Mouse (Mus musculus) kidney, embryonic 16.5 days (tissue): Measurements from ENCODE around the gene Klf8. TPM values are rescaled to one million over a fixed set of nuclear protein-coding genes. Genes with fewer than 3 reads are reported as not detected.
"Not testable (repeated sequence)": the region's sequence is repeated elsewhere in the genome, so short reads cannot be mapped to it uniquely, and the experiment has no call there.

Source experiments
- ATAC-seq: fragments of 200-750 bp; cut with Nextera tagmentation; 2 replicates; pipeline ENCODE4 v1.8.0; 2017; ENCODE audit warnings: moderate TSS enrichment; ENCODE audit not compliant: low FRiP score, low TSS enrichment
- H3K27ac ChIP-seq: fragments of 300-500 bp; sonication (generic); 2 replicates; pipeline ENCODE4 v1.5.1; 2014; ENCODE audit warnings: low read length
- H3K27me3 ChIP-seq: fragments of 300-500 bp; sonication (generic); 2 replicates; pipeline ENCODE4 v1.6.1; 2014; ENCODE audit warnings: low read length, control low read depth, mixed read lengths; ENCODE audit not compliant: insufficient read depth
- H3K36me3 ChIP-seq: fragments of 300-500 bp; sonication (generic); 2 replicates; pipeline ENCODE4 v1.6.1; 2014; ENCODE audit warnings: low read length, control low read depth, mixed read lengths; ENCODE audit not compliant: insufficient read depth
- H3K4me1 ChIP-seq: fragments of 300-500 bp; sonication (generic); 2 replicates; pipeline ENCODE4 v1.6.1; 2014; ENCODE audit warnings: low read length, control low read depth, mixed read lengths; ENCODE audit not compliant: insufficient read depth
- H3K4me2 ChIP-seq: fragments of 300-500 bp; sonication (generic); replicated peaks from 2 replicates; pipeline ENCODE4 v1.6.1; 2014; ENCODE audit warnings: low read depth, low read length
- H3K4me3 ChIP-seq: fragments of 300-500 bp; sonication (generic); 2 replicates; pipeline ENCODE4 v1.5.1; 2014; ENCODE audit warnings: mild to moderate bottlenecking, low read length
- H3K9ac ChIP-seq: fragments of 300-500 bp; sonication (generic); replicated peaks from 2 replicates; pipeline ENCODE4 v1.6.1; 2014; ENCODE audit warnings: low read length
- H3K9me3 ChIP-seq: fragments of 300-500 bp; sonication (generic); 2 replicates; pipeline ENCODE4 v1.6.1; 2016; ENCODE audit warnings: low read length, control low read depth
- WGBS: fragments of 180-500 bp; shearing (Covaris S2); extraction: QIAGEN DNeasy Blood & Tissue Kit; methylation state at CpG from one replicate; pipeline ENCODE4 v1.1.7; 2014; 5-methylcytosine and 5-hydroxymethylcytosine counted together
- polyA plus RNA-seq: library from polyadenylated mRNA; unstranded; fragments of >200 nt; fragmentation: Nextera tagmentation; extraction: Ambion mirVana; gene quantifications from 2 replicates; pipeline ENCODE4 v1.2.1, GENCODE M21; 2015

The Klf8 gene
- polyA plus RNA-seq: 0.67 and 0.81 TPM in 2 replicates

DNA sequence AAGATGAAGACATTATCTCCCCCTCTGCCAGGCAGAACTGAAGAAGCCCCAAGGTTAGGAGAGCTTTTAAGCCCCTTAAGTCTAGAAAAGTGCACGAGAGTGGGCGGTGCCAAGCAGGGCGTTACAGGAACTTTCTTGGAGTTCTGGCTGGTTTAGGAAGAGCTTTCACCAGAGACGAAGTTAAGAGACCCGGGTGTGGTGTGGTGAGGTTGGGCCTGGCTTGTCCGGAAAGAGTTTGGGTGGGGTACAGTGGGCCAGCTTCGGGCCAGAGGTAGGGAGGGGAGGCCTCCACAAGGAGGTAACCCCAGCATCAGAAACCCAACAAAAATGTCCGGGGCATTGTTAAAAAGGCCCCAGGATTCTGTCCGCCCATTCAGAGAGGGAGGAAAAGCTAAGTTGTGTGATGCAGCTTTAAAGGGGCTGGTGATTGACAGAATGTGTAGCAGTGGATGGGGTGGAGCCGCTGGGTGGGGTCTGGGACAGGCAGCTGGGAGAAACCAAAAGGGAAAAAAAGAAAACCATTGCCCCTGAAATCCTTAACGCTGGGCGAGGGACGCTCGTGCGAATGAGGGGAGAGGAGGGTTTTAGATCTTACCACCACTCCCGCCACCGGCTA, at the start of gene Klf8:
Gene Klf8 (plus strand): TSS at position 163 of the 616 bp plus-strand sequence.
- H3K4me3 ChIP-seq: peak within 1 kb of the TSS; percentile 61
- H3K4me2 ChIP-seq: peak within 1 kb of the TSS; percentile 61
- H3K36me3 ChIP-seq: no peaks in the 10 kb centered on the region
- ATAC-seq: peak; percentile 77; the same call in 1 of the 2 replicates
- 21% methylated on average over 12 of the region's 17 CpGs for WGBS
- no peak within 1 kb of the TSS for H3K27ac ChIP-seq
- peak within 1 kb of the TSS; percentile 55 for H3K9ac ChIP-seq
- H3K4me1 ChIP-seq: no peaks in the 10 kb centered on the region
- no peaks in the 10 kb centered on the region for H3K9me3 ChIP-seq
- peaks cover 16% of the 10 kb centered on the region for H3K27me3 ChIP-seq

DNA sequence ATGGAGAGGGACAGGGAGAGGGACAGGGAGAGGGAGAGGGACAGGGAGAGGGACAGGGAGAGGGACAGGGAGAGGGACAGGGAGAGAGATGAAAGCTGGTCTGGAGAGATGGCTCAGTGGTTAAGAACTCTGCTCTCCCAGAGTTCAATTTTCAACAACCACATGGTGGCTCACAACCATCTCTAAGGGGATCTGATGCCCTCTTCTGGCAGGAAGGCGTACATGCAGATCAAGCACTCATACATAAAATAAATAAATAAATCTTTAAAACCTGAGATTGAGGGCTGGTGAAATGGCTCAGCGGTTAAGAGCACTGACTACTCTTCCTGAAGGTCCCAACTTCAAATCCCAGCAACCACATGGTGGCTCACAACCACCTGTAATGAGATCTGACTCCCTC, 38.1 kb upstream of the Klf8 start:
- H3K27me3 ChIP-seq, H3K4me3 ChIP-seq, H3K4me2 ChIP-seq, H3K36me3 ChIP-seq, H3K27ac ChIP-seq, H3K4me1 ChIP-seq, ATAC-seq, H3K9ac ChIP-seq, H3K9me3 ChIP-seq: not testable (repeated sequence)
- WGBS: 78% methylated on average over 2 of the region's 2 CpGs

DNA sequence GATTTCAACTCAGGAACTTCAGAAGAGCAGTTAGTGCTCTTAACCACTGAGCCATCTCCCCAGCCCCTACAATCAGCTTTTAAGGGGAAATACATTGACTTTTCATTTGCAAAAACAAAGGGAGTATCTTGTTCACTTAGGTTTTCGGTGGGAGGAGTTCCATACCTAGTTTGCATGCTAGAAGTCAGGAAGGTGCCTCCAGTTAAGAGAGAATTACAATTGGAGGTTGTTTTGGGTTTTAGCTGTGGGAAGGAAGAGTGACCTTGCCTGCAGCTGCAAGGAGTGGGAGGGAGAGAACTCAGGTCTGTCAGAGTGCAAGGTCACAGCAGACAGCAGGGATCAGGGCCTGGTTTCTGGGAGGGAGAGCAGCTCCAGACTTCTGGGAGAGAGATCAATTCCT, 26.2 kb upstream of the Klf8 start:
- Histone ChIP-seq H3K27me3 (no peaks in the 10 kb centered on the region; the same call in 1 of the 2 replicates), H3K4me3 (no peak overlapping the region), H3K36me3 (no peaks in the 10 kb centered on the region), H3K27ac (no peak overlapping the region), H3K9me3 (no peaks in the 10 kb centered on the region), H3K9ac (no peak overlapping the region), H3K4me1 (no peaks in the 10 kb centered on the region), H3K4me2 (no peak overlapping the region)
- no peak for ATAC-seq
- WGBS: 50% methylated on average over 1 of the region's 1 CpGs

DNA sequence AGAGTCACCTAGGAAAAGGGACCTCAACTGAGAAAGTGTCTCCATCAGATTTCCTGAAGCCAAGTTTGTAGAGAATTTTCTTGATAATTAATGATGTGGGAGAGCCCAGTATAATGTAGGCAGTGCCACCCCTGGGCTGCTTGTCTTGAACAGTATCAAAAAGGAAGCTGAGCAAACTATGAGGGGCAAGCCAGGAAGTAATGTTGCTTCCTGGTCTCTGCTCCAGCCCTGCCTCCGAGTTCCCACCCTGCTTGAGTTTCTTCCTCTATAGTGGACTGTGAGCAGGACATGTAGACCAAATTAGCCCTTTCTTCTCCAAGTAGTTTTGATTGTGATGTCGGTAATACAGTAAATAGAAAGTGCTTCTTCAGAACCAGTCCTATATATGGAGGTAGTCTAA, 6.0 kb upstream of the Klf8 start:
- no peak for ATAC-seq
- Histone ChIP-seq H3K9ac (no peak overlapping the region), H3K4me1 (no peaks in the 10 kb centered on the region), H3K27ac (no peak overlapping the region), H3K36me3 (no peaks in the 10 kb centered on the region), H3K27me3 (peaks cover 4% of the 10 kb centered on the region; the same call in 1 of the 2 replicates), H3K4me2 (no peak overlapping the region), H3K4me3 (no peak overlapping the region), H3K9me3 (no peaks in the 10 kb centered on the region)
- WGBS: 69% methylated on average over 2 of the region's 2 CpGs

DNA sequence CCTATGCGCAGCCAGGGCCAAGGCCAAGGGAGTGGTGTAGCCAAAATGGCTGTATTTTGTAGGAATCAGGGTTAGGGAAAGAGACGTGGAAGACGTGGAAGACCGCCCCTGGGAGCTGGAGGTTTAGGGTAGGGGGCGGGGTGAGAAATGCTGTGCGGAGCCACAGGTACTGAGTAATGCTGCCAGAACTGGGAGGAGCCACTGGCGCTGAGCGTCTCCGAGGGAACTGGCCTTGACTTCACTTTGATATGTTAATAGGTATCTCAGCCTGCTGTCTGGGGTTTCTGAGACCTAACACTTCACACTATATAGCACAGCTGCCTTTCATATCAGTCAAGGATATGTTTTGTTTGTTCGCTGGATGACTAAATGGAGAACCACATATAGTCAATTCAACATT, 4.0 kb upstream of the Klf8 start:
- Histone ChIP-seq H3K4me1 (no peaks in the 10 kb centered on the region), H3K4me2 (peak overlapping the region; percentile 13; the same call in 1 of the 2 replicates), H3K9ac (no peak overlapping the region), H3K4me3 (no peak overlapping the region), H3K9me3 (no peaks in the 10 kb centered on the region), H3K36me3 (no peaks in the 10 kb centered on the region), H3K27me3 (peaks cover 11% of the 10 kb centered on the region), H3K27ac (no peak overlapping the region)
- no peak for ATAC-seq
- 23% methylated on average over 10 of the region's 10 CpGs for WGBS

DNA sequence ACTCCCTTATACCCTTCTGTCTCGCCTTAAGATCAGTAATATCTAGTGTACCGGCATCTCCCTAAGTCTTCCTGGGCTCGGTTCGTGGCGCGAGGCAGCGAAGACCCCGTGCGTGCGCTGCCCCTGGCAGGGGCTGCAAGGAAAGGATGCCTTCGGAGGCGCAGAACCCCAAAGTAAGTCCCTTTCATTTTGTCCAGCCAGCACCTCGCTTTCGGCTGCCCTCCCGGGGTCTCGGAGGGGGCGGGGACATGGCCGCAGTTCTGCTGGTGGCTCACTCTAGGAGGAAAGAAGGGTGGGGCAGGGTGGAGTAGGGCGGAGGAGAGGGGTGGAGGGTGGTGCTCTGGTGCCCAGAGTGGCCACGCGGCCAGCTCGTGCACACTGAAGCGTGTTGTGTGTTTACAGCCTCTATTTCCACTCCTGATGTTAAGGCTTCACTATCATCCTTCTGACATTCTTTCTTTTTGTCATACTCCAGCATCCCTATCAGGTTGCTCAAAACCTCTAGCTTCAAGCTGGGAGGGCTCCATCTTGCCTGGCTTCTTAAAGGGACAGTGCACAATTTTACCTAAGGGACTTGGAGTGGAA, 746 bp downstream of the Klf8 start:
- Histone ChIP-seq H3K4me1 (no peaks in the 10 kb centered on the region), H3K9me3 (no peaks in the 10 kb centered on the region), H3K9ac (peak overlapping the region; percentile 55), H3K27ac (no peak overlapping the region), H3K4me2 (peak overlapping the region; percentile 61), H3K4me3 (peak overlapping the region; percentile 61), H3K27me3 (peaks cover 15% of the 10 kb centered on the region), H3K36me3 (no peaks in the 10 kb centered on the region)
- WGBS: 27% methylated on average over 22 of the region's 23 CpGs
- peak; percentile 93 for ATAC-seq

DNA sequence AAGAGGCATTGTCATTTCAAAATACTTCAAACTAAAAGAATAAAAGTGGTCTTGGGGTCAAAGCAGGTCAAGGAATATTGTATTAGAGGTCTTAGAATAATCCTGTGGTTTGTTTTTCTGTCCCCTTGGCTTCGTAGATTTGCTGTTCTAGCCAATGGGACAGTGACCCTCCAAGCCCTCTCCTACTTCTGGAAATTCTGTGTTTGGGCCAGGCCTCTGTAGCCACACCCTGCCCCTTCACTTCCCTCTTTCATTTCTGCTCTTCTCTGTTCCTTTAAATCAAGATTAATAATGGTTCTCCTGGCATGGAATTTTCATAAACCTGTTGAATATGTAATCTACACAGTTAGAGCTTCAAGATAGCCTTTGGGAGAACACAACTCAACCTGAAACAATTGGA, 17.0 kb downstream of the Klf8 start:
- Histone ChIP-seq H3K9me3 (no peaks in the 10 kb centered on the region), H3K4me1 (no peaks in the 10 kb centered on the region), H3K4me2 (no peak overlapping the region), H3K27me3 (no peaks in the 10 kb centered on the region), H3K27ac (no peak overlapping the region), H3K9ac (no peak overlapping the region), H3K4me3 (no peak overlapping the region), H3K36me3 (no peaks in the 10 kb centered on the region)
- WGBS: 60% methylated on average over 1 of the region's 1 CpGs
- no peak for ATAC-seq

DNA sequence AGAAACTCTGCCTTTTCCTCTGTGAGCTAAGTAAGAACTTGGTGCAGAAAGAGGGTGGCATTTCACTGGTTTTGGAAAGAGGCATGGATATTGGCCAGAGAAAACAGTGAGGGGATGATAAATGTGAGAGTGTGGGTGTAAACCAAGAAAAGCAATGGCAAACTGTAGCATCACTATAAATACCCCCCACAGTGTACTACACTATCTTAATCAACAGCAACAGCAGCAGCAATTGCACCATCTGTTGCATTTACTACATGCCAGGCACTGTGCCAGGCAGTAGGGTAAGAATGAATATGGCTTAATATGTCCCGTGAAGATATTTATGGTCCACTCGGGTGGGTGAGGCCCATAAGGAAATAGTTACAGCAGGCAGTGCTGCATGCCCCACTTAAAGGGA, 18.2 kb downstream of the Klf8 start:
- H3K36me3 ChIP-seq: no peaks in the 10 kb centered on the region
- H3K27ac ChIP-seq: no peak overlapping the region
- H3K9me3 ChIP-seq: no peaks in the 10 kb centered on the region
- no peaks in the 10 kb centered on the region for H3K4me1 ChIP-seq
- 69% methylated on average over 2 of the region's 2 CpGs for WGBS
- H3K4me2 ChIP-seq: no peak overlapping the region
- H3K27me3 ChIP-seq: no peaks in the 10 kb centered on the region
- H3K9ac ChIP-seq: no peak overlapping the region
- H3K4me3 ChIP-seq: no peak overlapping the region
- no peak for ATAC-seq

DNA sequence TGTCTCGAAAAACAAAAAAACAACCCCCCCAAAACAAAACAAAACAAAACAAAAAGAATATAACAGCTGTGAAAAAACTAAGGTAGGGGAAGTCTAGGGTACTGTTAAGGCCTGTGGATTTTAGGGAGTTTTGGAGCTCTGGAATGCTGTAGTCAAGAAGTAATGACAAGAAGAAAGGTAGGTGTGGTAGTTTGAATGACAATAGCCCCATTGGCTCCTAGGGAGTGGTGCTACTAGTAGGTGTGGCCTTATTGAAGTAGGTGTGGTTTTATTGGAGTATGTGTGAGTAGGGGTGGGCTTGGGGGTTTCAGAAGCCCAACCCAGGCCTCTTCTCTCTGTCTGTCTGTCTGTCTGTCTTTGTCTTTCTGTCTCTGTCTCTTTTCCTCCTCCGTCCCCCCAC, 44.9 kb downstream of the Klf8 start:
- no peak for ATAC-seq
- peaks cover 5% of the 10 kb centered on the region; the same call in 1 of the 2 replicates for H3K27me3 ChIP-seq
- no peaks in the 10 kb centered on the region for H3K9me3 ChIP-seq
- no peak overlapping the region for H3K4me3 ChIP-seq
- no peaks in the 10 kb centered on the region for H3K4me1 ChIP-seq
- H3K4me2 ChIP-seq: no peak overlapping the region
- WGBS: 75% methylated on average over 2 of the region's 2 CpGs
- no peak overlapping the region for H3K27ac ChIP-seq
- no peaks in the 10 kb centered on the region for H3K36me3 ChIP-seq
- no peak overlapping the region for H3K9ac ChIP-seq

DNA sequence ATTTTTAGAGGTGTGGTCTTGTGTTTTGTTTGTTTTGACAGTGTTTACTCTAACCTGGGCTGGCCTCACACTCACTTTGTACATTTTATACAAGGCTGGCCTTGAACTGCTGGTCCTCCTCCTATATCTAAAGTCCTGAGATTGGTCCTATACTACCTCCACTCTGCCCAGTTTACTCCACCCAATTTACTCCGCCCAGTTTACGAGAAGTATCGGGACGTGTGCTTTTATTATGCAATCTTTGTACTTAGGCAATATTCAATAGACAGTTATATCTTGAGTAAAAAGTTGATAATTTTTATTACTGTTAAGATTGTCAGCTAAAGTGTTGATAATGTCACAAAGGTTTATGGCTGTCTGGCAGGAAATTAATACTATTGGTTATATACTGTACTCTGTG, 74.1 kb downstream of the Klf8 start:
- H3K4me3 ChIP-seq: no peak overlapping the region
- H3K9ac ChIP-seq: no peak overlapping the region
- 92% methylated on average over 4 of the region's 4 CpGs for WGBS
- no peaks in the 10 kb centered on the region for H3K4me1 ChIP-seq
- no peak for ATAC-seq
- no peaks in the 10 kb centered on the region for H3K36me3 ChIP-seq
- H3K27ac ChIP-seq: no peak overlapping the region
- H3K4me2 ChIP-seq: no peak overlapping the region
- peaks cover 4% of the 10 kb centered on the region; the same call in 1 of the 2 replicates for H3K27me3 ChIP-seq
- no peaks in the 10 kb centered on the region for H3K9me3 ChIP-seq
